Mouse (Mus musculus): Measurements from ENCODE around the gene Sgms1. TPM values are rescaled to one million over a fixed set of nuclear protein-coding genes. Genes with fewer than 3 reads are reported as not detected.

Sgms1 gene
- polyA plus RNA-seq, 1 experiment from 2014 or later, result 26.2 TPM

- no peaks in the 10 kb centered on the region for H3K27me3 ChIP-seq
- in situ Hi-C loops (cut with MboI; ENCODE audit: low pct_unique_long_range_greater_than_20kb), result no loop called here
- no peak for DNase-seq (ENCODE audit: low read depth, low spot score)
- CTCF ChIA-PET, result no interaction called here
- no peak for TF ChIP-seq CTCF (IDR thresholded peaks at IDR 0.05)
- POLR2A ChIA-PET, result no interaction called here
- ATAC-seq, result no peak
These were observed 154.6 kb downstream of the Sgms1 start for GRCm38 (mm10) chr19:32234717-32235434.

GRCm38 (mm10) chr19:32231292-32231691 is 158.2 kb downstream of the Sgms1 start:
- no peak for ATAC-seq
- no peak for DNase-seq (ENCODE audit: low read depth, low spot score)
- ChIA-PET CTCF (interaction anchor here (1.0 kb wide), 1 partner anchor 31 kb away, joined by 3 read pairs; no protein-coding TSS in a partner anchor), POLR2A (interaction anchor here (0.8 kb wide), 1 partner anchor 11 kb away, joined by 3 read pairs; no protein-coding TSS in a partner anchor)
- no peaks in the 10 kb centered on the region for H3K27me3 ChIP-seq
- TF ChIP-seq CTCF (IDR thresholded peaks at IDR 0.05), result no peak
- in situ Hi-C loops (cut with MboI; ENCODE audit: low pct_unique_long_range_greater_than_20kb), result no loop called here

GRCm38 (mm10) chr19:32230798-32231197 is 158.7 kb downstream of the Sgms1 start:
- no peaks in the 10 kb centered on the region for H3K27me3 ChIP-seq
- POLR2A ChIA-PET, result interaction anchor here (0.6 to 0.8 kb wide), 2 partner anchors 12 to 144 kb away, joined by 3 to 4 read pairs; no protein-coding TSS in a partner anchor
- CTCF ChIA-PET, result no interaction called here
- no peak for TF ChIP-seq CTCF (IDR thresholded peaks at IDR 0.05)
- no peak for DNase-seq (ENCODE audit: low read depth, low spot score)
- in situ Hi-C loops (cut with MboI; ENCODE audit: low pct_unique_long_range_greater_than_20kb), result no loop called here
- ATAC-seq, result no peak

GRCm38 (mm10) chr19:32230301-32230700 is 159.2 kb downstream of the Sgms1 start:
- no peak for TF ChIP-seq CTCF (IDR thresholded peaks at IDR 0.05)
- ATAC-seq (no peak), DNase-seq (ENCODE audit: low read depth, low spot score) (no peak)
- H3K27me3 ChIP-seq, result no peaks in the 10 kb centered on the region
- in situ Hi-C loops (cut with MboI; ENCODE audit: low pct_unique_long_range_greater_than_20kb), result no loop called here
- POLR2A ChIA-PET, result interaction anchor here (0.6 kb wide), 1 partner anchor 144 kb away, joined by 4 read pairs; no protein-coding TSS in a partner anchor
- CTCF ChIA-PET, result interaction anchor here (1.0 kb wide), 1 partner anchor 12 kb away, joined by 3 read pairs; no protein-coding TSS in a partner anchor

GRCm38 (mm10) chr19:32229776-32230175 is 159.7 kb downstream of the Sgms1 start:
- ATAC-seq, result no peak
- CTCF ChIA-PET, result interaction anchor here (1.0 kb wide), 1 partner anchor 12 kb away, joined by 3 read pairs; no protein-coding TSS in a partner anchor
- POLR2A ChIA-PET, result no interaction called here
- TF ChIP-seq CTCF (IDR thresholded peaks at IDR 0.05), result no peak
- H3K27me3 ChIP-seq, result no peaks in the 10 kb centered on the region
- no peak for DNase-seq (ENCODE audit: low read depth, low spot score)
- in situ Hi-C loops (cut with MboI; ENCODE audit: low pct_unique_long_range_greater_than_20kb), result no loop called here

GRCm38 (mm10) chr19:32227175-32227574 is 162.3 kb downstream of the Sgms1 start:
- ATAC-seq (no peak), DNase-seq (ENCODE audit: low read depth, low spot score) (no peak)
- in situ Hi-C loops (cut with MboI; ENCODE audit: low pct_unique_long_range_greater_than_20kb), result no loop called here
- CTCF ChIA-PET, result interaction anchor here (1.4 to 1.5 kb wide), 2 partner anchors 27 to 28 kb away, joined by 3 to 4 read pairs; no protein-coding TSS in a partner anchor
- H3K27me3 ChIP-seq, result no peaks in the 10 kb centered on the region
- TF ChIP-seq CTCF (IDR thresholded peaks at IDR 0.05), result no peak
- POLR2A ChIA-PET, result no interaction called here

GRCm38 (mm10) chr19:32225097-32225490 is 164.4 kb downstream of the Sgms1 start:
- DNase-seq (ENCODE audit: low read depth, low spot score), result no peak
- no peak for ATAC-seq
- no peaks in the 10 kb centered on the region for H3K27me3 ChIP-seq
- TF ChIP-seq CTCF (IDR thresholded peaks at IDR 0.05), result no peak
- in situ Hi-C loops (cut with MboI; ENCODE audit: low pct_unique_long_range_greater_than_20kb), result no loop called here
- POLR2A ChIA-PET, result no interaction called here
- CTCF ChIA-PET, result interaction anchor here (1.7 kb wide), 1 partner anchor 12 kb away, joined by 5 read pairs; no protein-coding TSS in a partner anchor

- TF ChIP-seq CTCF (IDR thresholded peaks at IDR 0.05), result no peak
- H3K27me3 ChIP-seq, result no peaks in the 10 kb centered on the region
- ChIA-PET POLR2A (no interaction called here), CTCF (interaction anchor here (0.7 kb wide), 1 partner anchor 11 kb away, joined by 3 read pairs; no protein-coding TSS in a partner anchor)
- no peak for DNase-seq (ENCODE audit: low read depth, low spot score)
- ATAC-seq, result no peak
- in situ Hi-C loops (cut with MboI; ENCODE audit: low pct_unique_long_range_greater_than_20kb), result no loop called here
These were observed 165.0 kb downstream of the Sgms1 start for GRCm38 (mm10) chr19:32224318-32225096.

GRCm38 (mm10) chr19:32223751-32224174 is 165.8 kb downstream of the Sgms1 start:
- H3K27me3 ChIP-seq, result no peaks in the 10 kb centered on the region
- DNase-seq (ENCODE audit: low read depth, low spot score) (no peak), ATAC-seq (no peak)
- no peak for TF ChIP-seq CTCF (IDR thresholded peaks at IDR 0.05)
- CTCF ChIA-PET, result interaction anchor here (0.7 kb wide), 1 partner anchor 10 kb away, joined by 3 read pairs; no protein-coding TSS in a partner anchor
- in situ Hi-C loops (cut with MboI; ENCODE audit: low pct_unique_long_range_greater_than_20kb), result no loop called here
- POLR2A ChIA-PET, result no interaction called here

GRCm38 (mm10) chr19:32222083-32222482 is 167.4 kb downstream of the Sgms1 start:
- no peak for DNase-seq (ENCODE audit: low read depth, low spot score)
- no peak for TF ChIP-seq CTCF (IDR thresholded peaks at IDR 0.05)
- CTCF ChIA-PET, result interaction anchor here (0.8 to 1.3 kb wide), 3 partner anchors 11 to 23 kb away, joined by 3 to 4 read pairs (median 3); no protein-coding TSS in a partner anchor
- POLR2A ChIA-PET, result interaction anchor here (1.1 to 1.5 kb wide), 2 partner anchors 44 to 166 kb away, joined by 3 read pairs; no protein-coding TSS in a partner anchor
- no peaks in the 10 kb centered on the region for H3K27me3 ChIP-seq
- in situ Hi-C loops (cut with MboI; ENCODE audit: low pct_unique_long_range_greater_than_20kb), result no loop called here
- no peak for ATAC-seq

Data from Patski (cell line).